Mouse (Mus musculus) thymus, adult 2 months (tissue): ENCODE measurements around the gene Pard6b.

Source experiments
- CTCF ChIP-seq: fragments of 200-500 bp; IDR thresholded peaks from 2 replicates; pipeline ENCODE4 v1.5.1; 2012; ENCODE audit warnings: mild to moderate bottlenecking, control low read depth, low read length, moderate library complexity, borderline replicate concordance; ENCODE audit not compliant: control insufficient read depth, poor library complexity, insufficient read depth; ENCODE audit errors: extremely low read depth
- POLR2A ChIP-seq: fragments of 200-500 bp; IDR thresholded peaks from 2 replicates; pipeline ENCODE4 v1.6.1; 2012; ENCODE audit warnings: mild to moderate bottlenecking, low read length, control low read depth, moderate library complexity; ENCODE audit not compliant: control insufficient read depth, poor library complexity, insufficient read depth; ENCODE audit errors: extremely low read depth

DNA sequence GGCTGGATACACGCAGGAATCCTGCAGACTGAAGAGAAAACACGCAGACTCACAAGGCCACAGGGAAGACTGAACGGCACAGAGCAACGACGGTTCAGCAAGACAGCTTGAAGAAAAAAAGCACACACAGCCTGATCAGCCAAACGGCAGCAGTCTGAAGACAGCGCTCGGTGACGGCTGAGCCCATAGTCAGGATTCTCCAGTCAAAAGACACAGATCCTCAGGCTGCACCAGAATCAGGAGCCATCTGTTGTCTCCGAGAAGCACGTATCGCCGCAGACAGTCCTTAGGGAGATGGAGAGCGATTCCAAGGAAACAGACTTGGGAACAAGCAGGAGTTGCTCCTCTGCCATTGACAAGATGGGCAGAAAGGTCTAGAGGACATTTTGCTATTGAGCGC is 56.4 kb downstream of the Pard6b start:
- no peak for TF ChIP-seq CTCF
- TF ChIP-seq POLR2A = no peak
